Mouse (Mus musculus): ENCODE results near the gene Hdac7.

The Hdac7 gene

DNA sequence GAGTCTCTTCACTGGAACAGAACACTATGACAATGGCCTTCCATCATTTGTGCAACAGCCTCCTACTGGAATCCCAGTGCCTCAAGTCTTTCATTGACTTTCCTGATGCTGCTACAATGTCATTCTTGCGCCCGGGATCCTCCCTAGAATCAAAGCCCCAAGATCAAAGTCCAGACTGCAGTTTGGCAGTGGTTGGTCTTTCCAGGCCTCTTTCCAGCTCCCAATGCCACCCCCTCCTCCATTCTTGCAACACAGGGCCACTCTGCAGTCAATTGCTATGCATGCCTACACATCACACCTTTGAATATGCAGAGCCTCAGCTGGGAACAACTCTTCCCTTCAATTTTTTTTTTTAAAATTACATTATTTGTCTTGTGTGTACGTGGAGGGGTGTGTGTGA is 16.1 kb upstream of the Hdac7 start:
- no peak for ATAC-seq (ENCODE audit: insufficient number of reproducible peaks, low FRiP score, low TSS enrichment)

DNA sequence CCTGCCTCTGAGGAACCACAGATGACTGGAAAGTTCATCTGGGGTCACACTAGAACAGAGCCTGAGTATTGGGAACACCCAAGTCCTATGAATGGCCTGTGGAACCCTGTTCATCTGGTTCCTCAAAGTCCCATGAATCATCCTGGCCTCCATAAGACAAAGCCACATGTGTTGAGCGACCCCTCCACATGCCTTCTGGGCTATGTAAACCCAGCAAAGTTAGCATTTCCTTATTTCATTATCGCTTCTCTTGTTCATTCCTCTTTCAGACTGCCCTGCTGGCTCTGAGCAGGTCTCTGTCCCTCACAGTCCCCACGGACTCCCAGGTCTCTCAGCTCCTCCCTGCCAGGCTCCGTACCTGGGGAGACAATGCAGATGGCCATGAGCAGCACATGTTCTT is 14.1 kb upstream of the Hdac7 start:
- no peak for ATAC-seq (ENCODE audit: insufficient number of reproducible peaks, low FRiP score, low TSS enrichment)

DNA sequence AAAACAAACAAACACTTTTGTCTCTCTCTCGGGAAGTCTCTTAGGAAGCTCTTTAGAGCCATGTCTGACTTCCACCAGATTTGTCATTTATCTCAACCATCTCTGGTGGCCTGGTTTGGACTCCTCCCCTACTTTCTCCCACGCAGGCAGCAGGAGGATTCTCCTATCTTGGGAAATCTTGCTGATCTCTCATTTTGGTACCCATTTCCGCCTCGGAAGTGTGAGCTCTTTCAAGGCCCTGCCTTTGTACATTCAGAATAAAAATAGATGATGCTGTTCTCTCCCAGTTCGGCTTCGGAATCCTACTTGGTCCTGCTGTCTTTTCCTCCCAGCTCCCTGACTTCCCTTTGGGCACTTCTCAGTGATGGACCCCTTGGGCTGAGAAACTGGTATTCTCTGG is 10.2 kb upstream of the Hdac7 start:
- ATAC-seq (ENCODE audit: insufficient number of reproducible peaks, low FRiP score, low TSS enrichment), result no peak

DNA sequence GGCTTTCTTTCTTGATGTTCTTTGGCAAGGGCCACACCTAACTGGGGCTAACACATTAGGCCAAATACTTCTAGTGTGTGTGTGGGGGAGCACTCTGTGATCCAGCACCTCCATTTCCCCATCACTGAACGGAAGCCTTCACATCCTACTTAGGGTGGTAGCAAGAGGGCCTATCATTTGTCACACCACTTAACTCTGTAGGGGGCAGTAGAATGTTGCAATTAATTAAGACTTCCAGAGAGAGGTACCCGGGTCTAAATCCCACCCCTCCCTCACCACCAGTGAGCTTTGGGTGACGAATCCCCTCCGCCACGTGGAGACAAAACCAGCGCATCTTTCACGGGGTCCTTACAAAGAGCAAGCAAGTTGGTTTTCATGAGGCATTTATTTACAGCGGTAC is 9.8 kb upstream of the Hdac7 start:
- no peak for ATAC-seq (ENCODE audit: insufficient number of reproducible peaks, low FRiP score, low TSS enrichment)

DNA sequence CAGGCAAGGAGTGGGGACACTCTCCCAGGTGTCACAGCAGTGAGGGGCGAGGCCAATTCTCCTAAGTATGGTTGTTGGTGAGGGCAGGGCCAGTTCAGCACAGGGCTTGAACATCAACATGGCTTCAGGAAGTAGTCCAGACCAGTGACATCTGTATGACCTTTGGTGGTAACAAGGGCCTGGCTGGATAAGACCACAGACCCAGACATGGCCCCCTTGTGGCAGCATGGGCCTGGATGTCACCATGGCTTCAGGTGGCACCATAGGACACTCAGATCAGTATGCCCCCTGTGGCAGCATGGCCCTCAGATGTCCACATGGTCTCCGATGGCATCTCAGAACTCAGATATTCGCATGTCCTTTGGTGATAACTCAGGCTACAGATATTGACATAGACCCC is 8.0 kb upstream of the Hdac7 start:
- no peak for ATAC-seq (ENCODE audit: insufficient number of reproducible peaks, low FRiP score, low TSS enrichment)

DNA sequence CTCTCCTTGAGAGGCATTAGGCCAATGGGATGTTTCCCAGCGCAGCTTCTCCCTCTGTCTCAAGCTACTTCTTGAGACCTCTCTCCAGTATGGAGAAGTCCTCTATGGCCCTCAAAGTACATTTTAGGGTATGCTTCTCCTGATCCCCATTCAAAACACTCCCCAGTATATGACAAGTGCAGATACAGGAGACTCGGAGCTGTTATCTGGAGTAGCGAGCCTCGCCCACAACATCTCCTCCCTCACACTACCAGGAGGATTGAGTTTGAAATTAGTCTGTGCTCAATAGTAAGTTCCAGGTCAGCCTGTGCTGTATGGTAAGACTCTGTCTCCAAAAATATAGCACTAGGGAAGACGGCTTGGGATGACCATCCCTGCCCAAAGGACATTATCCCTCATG is 6.7 kb upstream of the Hdac7 start:
- no peak for ATAC-seq (ENCODE audit: insufficient number of reproducible peaks, low FRiP score, low TSS enrichment)

DNA sequence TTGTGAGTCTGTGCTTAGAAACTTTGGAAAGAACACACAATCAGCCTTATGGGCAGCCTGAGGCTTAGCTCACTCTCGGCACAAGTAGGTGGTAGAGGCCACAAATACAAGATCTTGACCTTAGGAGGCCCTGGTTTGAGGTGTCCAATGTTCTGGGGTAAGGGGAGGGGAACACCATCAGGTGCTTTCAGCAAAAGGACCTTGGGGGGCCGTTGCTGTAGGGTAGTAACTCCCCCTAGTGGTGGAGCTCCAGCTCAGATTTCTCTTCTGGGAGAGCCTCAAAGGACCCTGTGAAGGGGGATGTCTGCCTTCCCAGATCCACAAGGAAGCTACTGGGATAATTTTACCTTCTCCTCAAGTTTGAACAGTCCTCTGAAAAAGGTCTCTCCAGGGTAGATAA is 6.1 kb upstream of the Hdac7 start:
- ATAC-seq (ENCODE audit: insufficient number of reproducible peaks, low FRiP score, low TSS enrichment), result 0 out of 2 replicates have a peak, but pooled peaks have one; percentile 5

DNA sequence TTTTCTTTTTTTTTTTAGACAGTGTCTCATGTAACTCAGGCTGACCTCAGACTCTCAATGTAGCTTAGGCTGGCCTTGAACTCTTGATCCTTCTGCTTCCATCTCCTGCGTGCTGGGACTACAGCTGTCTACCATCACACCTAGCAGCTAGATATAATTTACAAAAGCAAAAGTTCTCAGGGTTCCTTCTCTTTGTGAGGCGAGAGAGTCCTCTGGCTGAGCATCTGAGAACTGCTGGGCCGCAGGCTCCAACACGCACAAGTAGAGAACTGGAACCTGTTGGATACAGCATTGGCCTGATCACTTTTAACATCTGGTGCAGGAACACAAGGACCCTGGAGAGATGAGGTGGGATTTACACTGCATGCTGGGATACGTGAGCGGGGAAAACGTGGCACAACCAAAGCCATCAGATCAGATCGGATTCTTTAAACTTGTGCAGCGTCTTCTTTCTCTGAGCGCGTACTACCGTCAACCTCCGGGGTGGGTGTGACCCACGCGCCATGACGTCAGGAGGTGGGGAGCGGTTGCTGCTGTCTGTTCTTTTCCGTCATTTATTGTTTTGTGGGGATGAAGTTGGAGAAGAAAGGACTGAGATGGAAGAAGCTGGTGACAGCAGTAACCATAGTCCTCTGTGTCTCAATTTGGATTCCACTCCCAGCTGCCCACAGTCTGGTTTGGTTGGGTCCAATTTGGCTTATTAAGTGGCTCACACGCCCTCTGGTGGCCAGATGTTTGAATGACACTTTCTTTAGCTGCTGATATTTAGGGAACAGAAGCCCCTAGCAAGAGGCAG is 5.0 kb upstream of the Hdac7 start:
- ATAC-seq (ENCODE audit: insufficient number of reproducible peaks, low FRiP score, low TSS enrichment), result peak; percentile 77

DNA sequence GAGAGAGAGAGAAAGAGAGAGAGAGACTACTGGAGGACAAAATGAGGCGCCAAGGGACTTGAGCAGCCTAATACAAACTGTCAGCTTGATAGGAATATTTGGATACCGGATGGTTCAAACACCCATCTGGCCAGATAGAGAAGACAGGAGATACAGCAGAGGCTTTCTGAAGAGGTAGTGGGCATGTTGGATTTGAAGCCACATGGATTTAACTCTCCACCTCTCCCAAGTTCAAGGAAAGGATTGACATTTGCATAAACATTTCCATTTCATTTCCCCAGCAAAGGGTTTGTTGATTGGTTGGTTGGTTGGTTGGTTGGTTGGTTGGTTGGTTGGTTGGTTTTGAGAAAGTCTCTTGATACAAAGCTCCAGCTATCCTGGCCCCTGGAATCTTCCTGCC is 3.6 kb upstream of the Hdac7 start:
- no peak for ATAC-seq (ENCODE audit: insufficient number of reproducible peaks, low FRiP score, low TSS enrichment)

DNA sequence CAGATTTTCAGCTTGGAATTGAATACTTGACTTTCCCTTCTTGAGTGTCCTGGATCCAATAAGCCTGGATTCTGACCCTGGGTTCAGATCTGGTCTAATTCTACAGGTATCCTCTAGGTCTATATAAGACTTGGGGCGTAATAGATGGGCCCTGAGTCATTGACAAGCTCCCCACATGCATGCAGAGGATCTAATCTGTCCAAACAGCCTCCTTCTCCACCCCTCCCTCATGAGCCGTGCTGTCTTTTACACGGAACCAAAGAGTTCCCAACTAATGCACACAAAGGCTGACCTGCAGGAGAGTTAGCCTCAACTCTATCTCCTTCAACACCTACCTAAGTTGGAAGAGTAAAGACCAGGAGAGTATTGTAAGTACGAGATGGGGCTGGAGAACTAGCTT is 3.0 kb upstream of the Hdac7 start:
- ATAC-seq (ENCODE audit: insufficient number of reproducible peaks, low FRiP score, low TSS enrichment), result no peak

DNA sequence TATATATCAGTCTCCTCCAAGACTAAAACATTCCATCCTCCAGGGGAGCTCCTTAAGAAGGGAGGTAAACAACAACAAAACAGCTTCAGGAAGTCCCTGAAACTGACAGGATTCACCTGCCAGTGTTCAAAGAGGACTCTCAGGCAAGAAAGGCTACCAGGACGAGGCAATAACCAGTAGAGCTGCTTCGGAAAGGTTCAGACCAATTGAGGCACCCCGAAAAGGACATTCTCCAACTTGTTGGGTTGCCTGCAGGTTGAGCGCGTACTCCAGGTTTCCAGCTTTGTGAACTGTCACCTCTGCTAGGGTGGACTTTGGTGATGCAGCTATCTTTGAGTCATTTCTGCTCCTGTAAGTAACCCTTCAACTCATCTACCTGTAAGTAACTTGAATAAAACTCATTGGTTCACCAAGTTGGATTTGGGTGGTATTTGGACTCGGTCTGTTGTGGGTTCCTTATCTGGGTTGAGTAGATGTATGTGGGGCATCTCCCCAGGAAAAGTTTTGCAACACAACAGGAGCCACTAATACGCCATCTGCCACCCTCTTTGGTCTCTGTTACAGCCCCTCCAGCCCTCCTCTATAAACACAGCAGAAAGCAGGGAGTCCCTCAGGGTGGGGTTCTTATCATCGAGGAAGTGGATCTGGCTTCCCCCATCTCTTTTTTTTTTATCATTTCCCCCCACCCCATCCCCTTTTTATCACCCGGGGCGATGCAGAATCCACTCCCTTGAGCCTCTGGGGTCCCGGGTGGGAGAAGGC is 2.0 kb upstream of the Hdac7 start:
- ATAC-seq (ENCODE audit: insufficient number of reproducible peaks, low FRiP score, low TSS enrichment), result no peak

DNA sequence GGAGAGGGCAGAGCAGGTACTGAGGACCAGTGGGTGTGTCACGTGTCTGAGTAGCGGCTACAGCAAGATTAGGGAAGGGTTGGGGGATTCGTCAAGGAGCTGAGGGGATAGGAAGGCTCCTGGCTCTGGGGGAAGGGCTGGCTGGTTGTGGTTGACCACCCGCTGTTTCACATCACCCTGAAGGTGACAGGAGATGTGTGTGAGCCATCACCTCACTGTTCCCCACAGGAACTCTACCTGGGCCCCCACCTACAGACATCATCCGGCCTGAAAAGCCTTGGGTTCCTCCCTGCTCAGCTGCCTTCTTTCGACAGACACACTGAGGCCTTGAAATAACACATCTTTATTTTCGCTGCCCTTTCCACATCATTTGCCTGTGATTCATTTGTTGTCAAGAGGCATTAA is 1.1 kb downstream of the Hdac7 start:
- ATAC-seq (ENCODE audit: insufficient number of reproducible peaks, low FRiP score, low TSS enrichment), result no peak

DNA sequence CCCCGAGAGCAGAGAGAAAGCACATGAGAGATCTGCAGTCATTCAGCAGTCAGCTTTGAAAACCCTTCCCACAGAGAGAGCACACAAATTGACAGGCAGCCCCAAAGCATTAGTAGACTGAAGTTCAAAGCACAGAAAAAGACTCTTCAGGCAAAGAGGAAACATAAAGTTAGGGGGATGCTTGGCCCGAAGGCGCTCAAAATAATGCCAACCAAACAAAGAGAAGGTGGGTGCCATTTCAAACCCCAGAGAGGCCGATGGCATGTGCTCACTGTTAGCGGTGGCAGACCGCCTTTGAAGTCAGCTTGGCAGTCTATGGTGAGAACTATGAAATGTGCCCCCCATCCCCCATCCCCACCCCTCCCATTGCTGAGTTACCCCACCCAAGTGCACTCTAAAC is 2.2 kb downstream of the Hdac7 start:
- ATAC-seq (ENCODE audit: insufficient number of reproducible peaks, low FRiP score, low TSS enrichment), result no peak

DNA sequence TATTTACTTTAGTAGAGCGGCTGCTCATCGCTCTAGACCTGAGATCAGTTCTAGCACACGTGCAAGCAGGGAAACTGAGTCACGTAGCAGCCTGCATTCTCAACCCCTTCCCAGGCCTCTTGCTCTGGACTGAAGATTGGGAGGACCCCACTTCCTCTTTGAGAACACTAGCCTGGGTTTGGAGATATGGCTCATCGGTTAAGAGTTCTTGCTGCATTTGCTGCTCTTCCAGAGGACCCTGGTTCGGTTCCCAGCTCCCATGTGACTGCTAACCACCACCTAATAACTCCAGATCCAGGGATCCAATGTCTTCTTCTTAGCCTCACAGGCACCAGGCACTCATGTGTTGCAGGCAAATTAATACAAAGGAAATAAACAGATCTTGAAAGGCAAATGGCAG is 2.9 kb downstream of the Hdac7 start:
- ATAC-seq (ENCODE audit: insufficient number of reproducible peaks, low FRiP score, low TSS enrichment), result no peak

DNA sequence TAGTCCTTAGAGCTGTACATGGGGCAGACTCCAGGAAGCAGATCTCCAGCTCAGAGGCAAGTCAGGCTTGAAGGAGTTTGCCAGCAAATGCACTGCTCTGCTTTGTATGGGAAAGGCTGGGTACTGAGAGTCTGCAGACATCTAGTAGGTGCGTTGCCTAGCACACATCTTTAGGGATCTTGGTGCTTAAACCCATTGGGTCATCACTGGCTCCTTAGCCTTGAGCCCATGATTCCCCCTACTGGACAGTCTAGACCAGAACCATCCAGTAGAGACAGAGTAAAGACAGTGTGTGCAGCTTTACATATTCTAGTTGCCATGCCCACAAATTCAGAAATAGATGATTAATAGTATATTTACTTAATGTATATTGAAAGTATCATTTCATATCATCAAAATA is 3.5 kb downstream of the Hdac7 start:
- no peak for ATAC-seq (ENCODE audit: insufficient number of reproducible peaks, low FRiP score, low TSS enrichment)

DNA sequence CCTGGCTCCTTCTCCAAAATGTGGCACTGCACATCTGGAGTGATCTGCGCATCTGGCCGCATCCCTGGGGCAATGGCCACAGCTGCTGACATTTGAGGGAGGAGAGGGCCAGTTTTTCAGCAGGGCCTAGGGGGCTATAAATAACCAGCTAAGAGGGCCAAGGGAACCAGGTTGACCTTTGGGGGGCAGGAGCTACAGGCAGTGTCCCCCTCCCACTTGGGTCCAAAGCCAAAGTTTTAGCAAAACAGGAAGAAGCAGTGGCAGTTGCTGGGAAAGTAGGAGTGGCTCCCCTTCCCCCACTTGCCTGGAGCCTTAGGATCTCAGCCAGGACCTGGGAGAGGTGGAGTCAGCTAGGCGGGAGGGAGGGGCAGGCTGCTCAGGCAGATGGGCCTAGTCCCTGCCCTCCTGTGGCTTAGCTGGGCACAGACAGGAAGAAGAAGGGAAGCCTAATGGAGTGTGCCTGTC is 4.3 kb downstream of the Hdac7 start:
- ATAC-seq (ENCODE audit: insufficient number of reproducible peaks, low FRiP score, low TSS enrichment), result no peak

DNA sequence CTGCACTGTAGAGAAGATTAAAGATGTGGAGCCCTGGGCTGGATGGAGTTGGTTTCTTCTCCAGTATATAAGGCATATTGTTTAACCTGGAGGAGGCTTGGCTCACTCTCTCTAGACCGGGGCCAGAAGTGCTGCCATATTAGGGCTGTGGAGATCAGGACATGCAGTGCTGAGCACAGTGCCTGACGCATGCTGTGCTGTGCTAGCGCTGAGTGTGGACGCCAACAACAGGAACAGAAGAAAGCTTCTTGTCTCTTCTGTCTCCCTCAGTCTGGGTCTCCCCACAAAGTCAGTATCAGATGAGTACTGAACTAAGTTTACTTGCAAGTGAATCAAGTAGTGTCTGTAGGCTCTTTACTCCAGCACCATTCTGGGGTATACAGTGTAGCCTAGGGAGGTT is 4.8 kb downstream of the Hdac7 start:
- no peak for ATAC-seq (ENCODE audit: insufficient number of reproducible peaks, low FRiP score, low TSS enrichment)

DNA sequence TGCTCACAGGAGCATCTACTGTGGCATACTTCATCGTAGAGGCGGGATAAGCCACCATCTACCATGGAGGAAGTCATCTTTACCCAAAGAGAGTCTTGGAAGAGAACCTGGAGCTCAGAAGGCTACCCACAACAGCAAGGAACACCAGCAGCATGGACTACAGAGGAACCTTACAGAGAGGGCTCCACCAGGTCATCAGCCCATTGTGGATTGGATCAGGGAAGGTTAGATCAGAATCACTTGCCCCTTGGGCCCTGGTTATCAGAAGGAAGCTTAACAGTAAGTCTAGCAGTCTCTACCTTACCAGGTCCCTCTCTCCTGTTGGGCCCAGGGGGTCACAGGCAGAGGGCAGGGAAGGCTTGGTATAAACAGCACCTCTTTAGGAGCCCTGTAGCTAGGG is 5.3 kb downstream of the Hdac7 start:
- ATAC-seq (ENCODE audit: insufficient number of reproducible peaks, low FRiP score, low TSS enrichment), result no peak

DNA sequence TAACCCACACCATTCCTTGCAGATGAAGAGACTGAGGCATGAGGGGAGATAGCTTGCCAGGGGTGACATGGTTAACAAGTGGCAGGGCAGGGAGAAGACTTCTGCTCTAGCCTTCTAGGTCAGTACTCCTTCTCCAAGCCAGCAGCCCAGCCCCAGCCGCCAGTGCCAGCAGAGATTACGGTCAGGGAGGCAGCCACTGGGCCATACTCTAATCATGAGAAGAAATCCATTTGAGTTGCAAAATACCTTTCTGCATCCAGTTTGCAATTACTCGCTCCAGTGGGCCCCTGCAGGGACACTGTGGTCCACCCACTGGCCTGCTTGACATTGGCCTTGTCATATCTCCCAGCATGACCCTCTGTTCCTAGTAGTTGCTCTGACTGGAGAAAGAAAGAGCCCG is 5.9 kb downstream of the Hdac7 start:
- ATAC-seq (ENCODE audit: insufficient number of reproducible peaks, low FRiP score, low TSS enrichment), result no peak

DNA sequence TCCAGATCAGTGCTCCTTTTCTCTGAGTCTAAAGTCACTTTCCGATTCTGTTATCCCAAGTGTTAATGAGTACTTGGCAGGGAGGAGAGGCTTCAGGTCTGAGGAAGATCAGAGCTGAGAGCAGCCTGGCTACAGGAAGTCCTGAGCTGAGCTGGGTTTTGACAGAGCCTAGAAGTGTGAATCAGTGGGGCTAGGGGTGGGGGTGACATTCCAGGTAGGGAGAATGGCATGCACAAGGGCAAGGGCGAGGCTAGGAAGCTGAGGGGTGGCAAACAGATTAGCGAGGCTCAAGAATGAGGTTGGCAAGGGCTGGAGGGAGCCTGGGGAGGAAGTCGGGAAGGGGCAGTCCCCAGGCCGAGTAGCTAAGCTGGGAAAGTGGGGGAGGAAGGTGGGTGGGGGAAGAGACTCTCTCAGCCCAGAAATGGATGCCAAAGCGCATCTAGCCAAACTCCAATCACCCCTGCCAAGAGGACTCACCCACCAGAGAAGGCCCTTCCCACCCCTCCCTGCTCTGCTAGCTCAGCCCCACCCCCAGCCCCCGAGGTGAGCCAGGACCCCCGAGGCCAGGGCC is 6.7 kb downstream of the Hdac7 start:
- ATAC-seq (ENCODE audit: insufficient number of reproducible peaks, low FRiP score, low TSS enrichment), result no peak

DNA sequence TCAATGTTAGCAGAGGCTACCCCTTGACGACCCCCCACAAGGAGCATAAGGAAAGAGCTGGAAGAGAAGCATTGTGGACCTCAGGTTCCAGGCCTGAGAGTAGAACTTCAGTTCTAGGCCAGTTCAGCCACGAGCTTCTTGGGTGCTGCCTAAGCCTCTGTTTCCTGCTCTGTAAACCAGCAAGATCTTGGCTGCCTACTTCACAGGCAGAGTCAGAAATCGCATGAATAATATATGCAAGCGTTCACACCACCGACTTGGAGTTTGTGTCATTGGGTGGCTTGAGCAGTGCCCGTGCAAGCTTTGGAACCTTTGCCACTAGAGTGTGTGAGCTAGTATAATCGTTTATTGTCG is 7.4 kb downstream of the Hdac7 start:
- ATAC-seq (ENCODE audit: insufficient number of reproducible peaks, low FRiP score, low TSS enrichment), result no peak
